Mouse (Mus musculus): ENCODE measurements around the gene Mobp.

The Mobp gene

DNA sequence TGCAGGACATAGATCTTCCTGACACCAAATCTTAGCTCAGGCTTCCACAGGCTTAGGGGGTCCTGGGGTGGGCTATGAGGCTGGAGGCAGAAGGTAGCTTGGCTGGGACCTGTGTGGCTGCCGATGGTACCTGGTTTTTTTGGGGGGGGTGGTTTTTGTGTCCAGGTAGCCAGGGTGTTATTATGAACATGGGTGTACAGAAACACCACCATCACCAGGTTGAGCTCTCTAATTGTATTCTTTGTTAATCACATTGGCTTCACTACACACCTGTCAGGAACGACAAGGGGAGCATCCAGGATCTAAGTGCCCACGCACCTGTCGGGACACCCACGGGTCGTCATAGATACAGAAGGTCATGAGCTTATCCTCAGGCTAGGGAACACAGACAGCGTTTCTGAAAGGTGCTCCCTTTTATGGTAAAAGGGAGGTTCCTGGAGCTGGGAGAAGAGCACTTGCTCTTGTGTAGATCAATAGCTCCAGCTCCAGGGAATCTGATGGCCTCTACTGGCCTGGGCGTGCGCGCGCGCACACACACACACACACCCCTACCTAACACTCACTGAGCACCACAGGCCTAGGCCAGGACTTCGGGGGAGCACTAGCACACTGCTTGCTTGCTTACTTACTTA, 14.9 kb upstream of the Mobp start:
- no peak for DNase-seq (ENCODE audit: low read depth)

DNA sequence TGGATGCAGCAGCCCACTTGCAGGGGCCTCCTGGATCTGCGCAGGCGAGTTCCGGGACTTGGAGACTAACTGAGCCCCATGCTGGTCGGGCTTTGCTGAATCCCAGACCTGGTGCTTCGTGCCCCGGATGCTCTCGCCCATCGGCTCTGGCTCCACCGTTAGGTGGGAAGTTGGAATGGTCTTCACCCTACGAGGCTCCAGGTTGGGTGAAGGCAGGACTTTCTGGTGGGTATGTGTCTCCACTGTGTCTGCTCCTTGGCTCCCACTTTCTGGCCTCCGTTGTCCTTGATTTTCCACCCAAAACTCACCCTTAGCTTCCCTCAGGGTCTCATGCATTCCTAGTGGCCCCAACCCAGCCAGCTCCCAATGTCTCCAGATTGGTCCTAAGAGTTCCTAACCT, 14.1 kb upstream of the Mobp start:
- no peak for DNase-seq (ENCODE audit: low read depth)

- DNase-seq (ENCODE audit: low read depth) = peak; percentile 39
Observed at GRCm38 (mm10) chr9:120140652-120141051, 8.9 kb upstream of the Mobp start.

DNA sequence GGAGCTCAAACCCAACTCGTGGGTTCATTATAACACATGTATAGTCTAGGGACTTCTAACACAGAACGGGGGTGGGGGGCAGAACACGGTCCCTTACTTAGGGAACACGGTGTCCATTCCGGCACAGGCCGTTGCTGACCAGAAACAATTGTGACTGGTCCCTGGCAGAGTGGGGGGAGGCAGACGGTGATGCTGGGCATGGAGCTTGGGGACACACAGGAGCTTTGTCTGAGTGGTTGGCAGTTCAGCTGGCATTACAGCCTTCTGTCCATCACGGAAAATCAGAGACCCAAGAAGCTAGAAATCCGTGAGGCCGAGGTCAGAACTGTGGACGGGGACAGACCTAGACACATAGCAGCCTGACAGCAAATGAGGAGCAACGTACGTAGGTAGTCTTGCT, 5.0 kb upstream of the Mobp start:
- DNase-seq (ENCODE audit: low read depth) = no peak

DNA sequence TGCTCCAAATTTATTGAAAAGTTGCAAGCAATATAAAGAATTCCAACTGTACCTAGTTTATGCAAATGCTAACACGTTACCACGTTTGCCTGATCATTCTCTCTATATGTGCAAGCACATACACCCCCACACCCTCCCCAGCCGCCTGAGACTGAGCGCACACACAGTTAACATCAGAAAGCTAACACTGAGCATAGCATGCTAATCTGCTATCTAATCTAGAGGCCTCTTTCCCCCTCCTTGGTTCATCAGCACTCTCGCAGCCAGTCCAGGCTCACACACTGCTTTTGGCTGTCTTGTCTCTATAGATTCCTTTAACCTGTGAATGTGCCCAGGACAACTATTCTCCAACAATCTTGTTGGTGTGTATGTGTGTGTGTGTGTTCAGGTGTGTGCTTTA, 1.6 kb downstream of the Mobp start:
- DNase-seq (ENCODE audit: low read depth) = no peak

- no peak for DNase-seq (ENCODE audit: low read depth)
Observed at GRCm38 (mm10) chr9:120151906-120152399, 2.4 kb downstream of the Mobp start.

GRCm38 (mm10) chr9:120158047-120158446, 8.5 kb downstream of the Mobp start:
- no peak for DNase-seq (ENCODE audit: low read depth)

DNA sequence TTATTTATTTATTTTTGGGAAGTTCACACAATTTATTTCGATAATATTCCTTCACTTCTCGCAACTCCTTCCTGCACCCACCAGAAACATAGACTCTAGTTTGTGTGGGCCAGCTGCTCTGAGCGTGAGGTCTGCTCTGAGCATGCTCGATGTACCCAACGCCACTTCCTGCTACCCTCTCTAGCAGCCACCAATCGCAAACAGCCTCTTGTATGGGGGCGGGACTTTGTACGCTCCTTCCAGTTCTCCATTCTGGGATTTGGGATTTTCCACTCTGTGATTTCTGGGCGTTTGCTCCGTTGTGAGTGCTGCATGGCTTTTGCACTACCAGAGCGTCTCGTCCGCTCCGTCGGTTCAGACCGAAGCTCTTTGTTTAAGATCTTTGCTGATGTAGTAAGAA, 14.4 kb downstream of the Mobp start:
- no peak for DNase-seq (ENCODE audit: low read depth)

DNA sequence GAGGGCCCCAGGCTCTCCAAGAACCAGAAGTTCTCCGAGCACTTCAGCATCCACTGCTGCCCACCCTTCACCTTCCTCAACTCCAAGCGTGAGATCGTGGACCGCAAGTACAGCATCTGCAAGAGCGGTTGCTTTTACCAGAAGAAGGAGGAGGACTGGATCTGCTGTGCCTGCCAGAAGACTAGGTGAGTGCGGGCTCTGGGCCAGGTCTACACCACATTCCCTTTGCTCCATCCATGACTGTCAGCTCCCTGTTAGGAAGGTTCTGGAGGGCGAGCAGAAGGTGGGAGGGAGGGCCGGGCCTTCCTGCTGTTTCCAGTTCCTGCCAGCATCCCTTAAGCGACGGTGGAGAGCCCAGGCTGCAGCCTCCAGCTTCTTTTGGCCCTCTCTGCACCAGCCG, 18.3 kb downstream of the Mobp start:
- no peak for DNase-seq (ENCODE audit: low read depth)

DNA sequence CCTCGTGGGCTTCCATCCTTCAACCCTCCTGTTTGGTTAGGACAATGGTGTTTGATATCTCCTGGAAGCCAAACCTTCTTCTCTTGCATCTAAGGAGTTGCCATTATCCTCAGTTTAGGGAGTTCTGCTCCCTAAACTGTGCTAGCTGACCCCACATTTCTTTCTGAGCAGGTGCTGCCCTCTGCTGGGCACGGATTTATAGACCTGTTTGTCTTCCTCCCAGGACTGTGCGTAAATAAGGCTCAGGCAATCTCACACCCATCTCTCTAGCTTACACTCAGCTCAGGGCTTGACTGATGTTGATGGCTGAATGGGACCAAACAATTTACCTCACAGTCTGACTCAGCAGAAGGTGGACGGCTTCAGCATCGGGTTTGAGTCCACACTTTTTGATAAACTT, 21.8 kb downstream of the Mobp start:
- DNase-seq (ENCODE audit: low read depth) = peak; percentile 11

- no peak for DNase-seq (ENCODE audit: low read depth)
Observed at GRCm38 (mm10) chr9:120174436-120175137, 25.1 kb downstream of the Mobp start.

DNA sequence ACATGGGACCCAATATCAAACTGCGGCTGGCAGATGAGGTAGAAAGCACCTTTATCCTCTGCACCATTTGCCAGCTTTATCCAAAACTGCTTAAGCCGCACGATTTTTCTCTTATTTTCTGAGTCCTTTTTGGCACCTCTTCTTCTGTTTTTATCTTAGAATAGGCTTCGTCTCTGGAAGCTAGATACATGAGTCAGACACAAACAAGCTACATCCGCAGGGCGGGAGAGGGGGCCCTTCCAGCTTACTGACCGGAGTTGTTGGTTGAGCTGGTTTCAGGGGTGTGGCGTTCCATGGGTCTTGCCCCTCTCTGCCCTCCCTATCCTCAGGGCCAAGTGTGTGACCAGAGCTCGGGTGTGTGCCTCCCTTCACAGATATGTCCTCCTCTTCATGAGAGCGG, 29.3 kb downstream of the Mobp start:
- DNase-seq (ENCODE audit: low read depth) = no peak

DNA sequence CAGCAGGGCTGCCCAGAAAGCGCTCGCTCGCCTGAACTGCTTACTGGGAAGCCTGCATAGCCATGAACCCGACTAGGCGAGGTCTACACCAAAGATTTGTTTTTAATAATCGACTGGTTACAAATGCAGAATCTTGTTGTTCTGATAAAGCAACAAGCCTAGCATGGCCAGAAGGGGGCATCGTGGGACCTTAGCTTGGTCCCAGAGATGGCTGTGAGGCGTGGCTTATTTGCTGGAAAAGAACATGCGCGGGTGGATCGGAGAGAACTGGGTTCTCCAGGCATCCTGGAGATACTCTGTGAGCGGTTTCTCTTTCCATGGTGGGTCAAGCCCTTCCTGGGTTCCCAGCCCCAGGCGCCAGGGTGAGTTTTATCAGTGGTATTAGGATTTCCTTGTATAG, 35.0 kb downstream of the Mobp start:
- DNase-seq (ENCODE audit: low read depth) = no peak

DNA sequence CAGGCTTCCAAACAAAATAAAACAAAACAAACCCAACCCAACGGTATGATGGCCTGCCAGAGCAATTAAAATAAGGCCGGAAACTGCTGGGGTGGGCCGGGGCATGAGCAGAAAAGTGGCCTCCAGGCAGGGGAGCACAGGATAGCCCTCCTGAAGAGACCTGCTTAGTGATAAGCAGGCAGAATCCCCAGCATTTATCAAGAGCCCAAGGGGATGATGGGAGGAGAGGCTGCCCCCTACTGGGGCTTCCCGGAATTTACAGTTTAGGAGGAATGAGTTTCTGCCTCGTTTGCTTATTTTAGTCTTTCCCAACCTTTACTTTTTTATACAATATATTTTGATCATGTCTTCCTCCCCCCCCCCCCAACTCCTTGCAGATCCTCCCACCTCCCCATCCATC, 37.3 kb downstream of the Mobp start:
- DNase-seq (ENCODE audit: low read depth) = no peak

GRCm38 (mm10) chr9:120190891-120191290, 41.4 kb downstream of the Mobp start:
- no peak for DNase-seq (ENCODE audit: low read depth)

DNA sequence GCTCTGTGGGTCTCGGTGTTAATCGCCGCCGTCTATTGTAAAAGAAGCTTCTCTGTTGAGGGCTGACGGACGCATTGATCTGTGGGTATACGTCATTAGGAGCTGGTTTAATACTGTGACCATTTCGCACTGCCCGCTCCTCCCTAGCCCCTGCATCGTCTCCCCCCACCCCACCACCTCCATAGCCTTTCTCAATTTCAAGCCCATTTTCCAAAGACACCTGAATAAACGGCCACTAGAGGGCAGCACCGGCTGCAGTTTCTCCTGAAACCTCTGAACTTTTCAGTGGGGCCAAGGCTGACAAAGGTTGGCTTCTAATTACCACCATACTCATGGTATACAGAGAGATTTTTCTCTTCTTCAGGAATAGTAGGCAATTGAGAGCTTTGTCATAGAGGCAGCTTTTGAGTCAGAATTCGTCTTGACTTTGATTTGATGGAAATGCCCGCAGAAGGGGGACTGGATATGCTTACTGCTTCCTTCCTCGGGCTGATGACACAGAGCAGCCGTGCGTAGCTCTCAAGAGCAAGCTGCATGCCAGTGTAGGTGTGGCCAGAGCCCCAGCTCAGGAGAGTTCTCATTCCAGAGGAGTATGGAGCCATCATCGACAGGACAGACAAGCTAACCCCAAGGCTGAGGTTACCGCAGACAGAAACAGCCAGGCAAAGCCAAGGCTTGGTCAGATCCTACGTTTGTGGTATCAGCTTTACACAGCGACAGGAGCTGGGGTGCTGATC, 42.0 kb downstream of the Mobp start:
- DNase-seq (ENCODE audit: low read depth) = peak; percentile 11

DNA sequence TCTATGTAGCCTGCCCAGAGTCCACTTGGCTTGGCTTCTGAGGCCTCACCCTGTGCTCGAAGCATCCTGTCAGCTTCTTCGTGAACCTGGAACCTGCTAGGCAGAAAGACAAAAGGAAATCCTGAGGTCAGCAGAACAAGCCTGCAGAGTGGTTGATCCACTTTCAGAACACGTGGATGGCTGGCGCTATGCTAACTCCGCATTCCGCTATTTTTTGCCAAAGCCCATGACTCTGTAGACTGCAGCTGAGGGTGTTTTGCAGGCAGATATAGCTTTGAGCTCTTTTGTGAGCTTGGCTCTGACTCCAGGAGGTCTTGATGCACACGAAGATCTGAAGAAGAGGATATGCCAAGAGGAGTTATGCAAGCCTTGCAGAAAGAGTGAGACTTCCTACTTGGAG, 43.2 kb downstream of the Mobp start:
- no peak for DNase-seq (ENCODE audit: low read depth)

DNA sequence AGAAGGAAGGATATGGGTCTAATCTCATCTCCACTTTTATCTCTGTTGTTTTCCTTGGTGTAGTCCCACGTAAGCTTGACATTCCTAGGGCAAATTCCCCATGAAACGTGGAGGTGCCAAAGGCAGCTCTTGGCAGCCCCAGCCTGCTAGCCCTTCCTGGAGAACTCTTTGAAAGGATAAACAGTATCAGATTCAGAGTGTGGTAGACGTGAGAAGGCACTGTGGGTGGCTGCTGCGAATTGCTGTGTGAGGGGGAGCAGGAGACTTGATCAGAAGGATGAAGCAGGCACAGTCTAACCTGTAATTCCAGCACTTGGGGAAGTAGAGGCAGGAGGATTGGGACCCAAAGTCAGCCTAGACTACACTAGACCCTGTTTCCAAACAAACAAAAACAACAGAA, 51.4 kb downstream of the Mobp start:
- no peak for DNase-seq (ENCODE audit: low read depth)

GRCm38 (mm10) chr9:120201743-120202142, 52.2 kb downstream of the Mobp start:
- no peak for DNase-seq (ENCODE audit: low read depth)

GRCm38 (mm10) chr9:120202683-120203082, 53.2 kb downstream of the Mobp start:
- DNase-seq (ENCODE audit: low read depth) = no peak

DNA sequence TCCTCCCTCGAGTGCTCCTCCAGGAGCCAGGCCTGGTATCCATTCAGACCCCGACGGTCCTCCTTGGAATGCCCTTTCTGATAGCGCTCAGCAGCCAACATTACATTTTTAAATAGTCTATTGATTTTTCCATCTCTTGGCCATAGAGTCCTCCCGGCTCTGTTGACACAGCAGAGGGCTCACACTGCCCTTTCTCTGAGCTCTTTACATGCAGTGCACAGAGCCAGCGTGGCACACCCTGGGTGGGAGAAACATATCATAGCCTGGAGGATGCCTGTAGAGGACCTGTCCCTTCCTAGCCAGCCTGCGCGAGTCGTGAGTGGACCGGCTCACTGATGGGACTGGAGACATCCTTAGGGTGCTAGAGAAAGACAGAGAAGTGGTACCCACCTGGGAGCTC, 54.4 kb downstream of the Mobp start:
- no peak for DNase-seq (ENCODE audit: low read depth)

GRCm38 (mm10) chr9:120206897-120207296, 57.4 kb downstream of the Mobp start:
- no peak for DNase-seq (ENCODE audit: low read depth)

DNA sequence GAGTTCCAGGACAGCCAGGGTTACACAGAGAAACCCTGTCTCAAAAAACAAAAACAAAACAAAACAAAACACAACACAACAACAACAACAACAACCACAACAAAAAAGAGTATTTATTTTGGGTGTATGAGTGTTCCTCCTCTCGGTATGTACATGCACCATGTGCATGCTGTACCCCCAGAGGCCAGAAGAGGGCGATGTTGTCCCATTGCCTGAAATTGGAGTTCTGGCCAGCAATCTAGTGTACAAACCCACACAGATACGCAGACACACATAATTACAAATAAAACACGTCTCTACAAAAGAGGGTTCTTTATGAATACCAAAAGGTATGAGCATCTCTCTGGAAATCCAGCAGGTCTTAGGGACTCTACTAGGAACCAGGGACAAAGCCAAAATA, 60.6 kb downstream of the Mobp start:
- DNase-seq (ENCODE audit: low read depth) = no peak
